Mouse (Mus musculus) testis, adult 2 months (tissue): Measurements from ENCODE around the gene Ripk4.

Experiments
- CTCF ChIP-seq: fragments of 200-500 bp; IDR thresholded peaks from 2 replicates; pipeline ENCODE4 v1.5.1; 2012; ENCODE audit warnings: low read depth, mild to moderate bottlenecking, inconsistent platforms, low read length, moderate library complexity; ENCODE audit not compliant: control insufficient read depth, insufficient read depth, insufficient replicate concordance
- POLR2A ChIP-seq: fragments of 200-500 bp; IDR thresholded peaks from 2 replicates; pipeline ENCODE4 v1.6.1; 2012; ENCODE audit warnings: low read depth, mild to moderate bottlenecking, inconsistent platforms, low read length, moderate library complexity; ENCODE audit not compliant: control insufficient read depth

DNA sequence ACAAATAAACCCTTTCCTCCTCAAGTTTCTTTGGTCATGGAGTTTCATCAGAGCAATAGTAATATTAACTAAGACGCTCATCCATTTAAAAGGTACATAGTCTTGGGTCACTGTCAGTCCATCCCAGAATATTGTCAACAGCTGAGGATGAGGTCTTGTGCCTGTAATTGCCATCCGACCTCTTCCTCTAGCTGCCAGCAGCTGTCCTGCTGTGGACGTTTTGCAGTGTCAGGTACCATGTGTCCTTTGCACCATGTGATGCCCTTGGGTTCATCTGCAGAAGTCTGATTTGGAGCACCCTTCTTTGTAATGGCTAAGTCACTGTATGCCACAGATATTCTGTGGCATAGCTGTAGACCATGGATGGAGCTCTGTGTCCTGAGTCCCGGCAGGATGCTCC, 67.9 kb downstream of the Ripk4 start:
- no peak for TF ChIP-seq CTCF
- no peak for TF ChIP-seq POLR2A
